Mouse (Mus musculus) neural tube, embryonic 12.5 days (tissue): ENCODE measurements around the gene Nfs1. TPM values are rescaled to one million over a fixed set of nuclear protein-coding genes. Genes with fewer than 3 reads are reported as not detected.
"Not testable (repeated sequence)": the region's sequence is repeated elsewhere in the genome, so short reads cannot be mapped to it uniquely, and the experiment has no call there.

Experiments
- ATAC-seq: fragments of 200-750 bp; cut with Nextera tagmentation; 2 replicates; pipeline ENCODE4 v1.8.0; 2017; ENCODE audit warnings: low read depth, mild to moderate bottlenecking, moderate TSS enrichment, moderate library complexity; ENCODE audit not compliant: low FRiP score
- H3K27ac ChIP-seq: fragments of 300-500 bp; sonication (generic); 2 replicates; pipeline ENCODE4 v1.5.1; 2016
- H3K27me3 ChIP-seq: fragments of 300-500 bp; sonication (generic); replicated peaks from 2 replicates; pipeline ENCODE4 v1.6.1; 2016; ENCODE audit warnings: mild to moderate bottlenecking
- H3K36me3 ChIP-seq: fragments of 300-500 bp; sonication (generic); 2 replicates; pipeline ENCODE4 v1.6.1; 2016; ENCODE audit warnings: mild to moderate bottlenecking
- H3K4me1 ChIP-seq: fragments of 300-500 bp; sonication (generic); 2 replicates; pipeline ENCODE4 v1.6.1; 2016
- H3K4me2 ChIP-seq: fragments of 300-500 bp; sonication (generic); replicated peaks from 2 replicates; pipeline ENCODE4 v1.6.1; 2016; ENCODE audit warnings: mild to moderate bottlenecking
- H3K4me3 ChIP-seq: fragments of 300-500 bp; sonication (generic); 2 replicates; pipeline ENCODE4 v1.5.1; 2016
- H3K9ac ChIP-seq: fragments of 300-500 bp; sonication (generic); 2 replicates; pipeline ENCODE4 v1.6.1; 2016; ENCODE audit warnings: mild to moderate bottlenecking
- H3K9me3 ChIP-seq: fragments of 300-500 bp; sonication (generic); 2 replicates; pipeline ENCODE4 v1.6.1; 2016; ENCODE audit warnings: mild to moderate bottlenecking
- WGBS: fragments of 180-500 bp; shearing (Covaris S2); methylation state at CpG from one replicate; pipeline ENCODE4 v1.1.7; 2016; 5-methylcytosine and 5-hydroxymethylcytosine counted together
- polyA plus RNA-seq: library from polyadenylated mRNA; unstranded; fragments of >200 nt; fragmentation: Nextera tagmentation; extraction: Ambion mirVana; gene quantifications from 2 replicates; pipeline ENCODE4 v1.2.1, GENCODE M21; 2016

Nfs1 gene
- polyA plus RNA-seq = 34.4 and 34.6 TPM in 2 replicates

GRCm38 (mm10) chr2:156143953-156144724, at the start of gene Nfs1, which contains the start of gene Romo1:
Gene Nfs1 (minus strand): TSS chr2:156144186.
Gene Romo1 (plus strand): TSS chr2:156144039.
- Histone ChIP-seq H3K4me3 (peak within 1 kb of the TSS; percentile 75), H3K4me1 (peaks cover 12% of the 10 kb centered on the region), H3K36me3 (peaks cover 29% of the 10 kb centered on the region), H3K9me3 (no peaks in the 10 kb centered on the region), H3K9ac (peak within 1 kb of the TSS; percentile 81), H3K27ac (peak within 1 kb of the TSS; percentile 86), H3K4me2 (peak within 1 kb of the TSS; percentile 74), H3K27me3 (no peaks in the 10 kb centered on the region)
- WGBS = under 1% methylated on average over 70 of the region's 70 CpGs
- ATAC-seq = peak; percentile 99

GRCm38 (mm10) chr2:156193066-156193862, 49.3 kb upstream of the Nfs1 start:
- Histone ChIP-seq H3K4me3 (no peak overlapping the region), H3K9me3 (no peaks in the 10 kb centered on the region), H3K4me2 (no peak overlapping the region), H3K4me1 (peaks cover 15% of the 10 kb centered on the region), H3K27me3 (no peaks in the 10 kb centered on the region), H3K36me3 (no peaks in the 10 kb centered on the region), H3K27ac (no peak overlapping the region), H3K9ac (no peak overlapping the region)
- 81% methylated on average over 3 of the region's 3 CpGs for WGBS
- ATAC-seq = no peak

- Histone ChIP-seq H3K9ac (no peak overlapping the region), H3K4me1 (0 out of 2 replicates have a peak, but pooled peaks cover 5% of the 10 kb centered on the region), H3K27ac (no peak overlapping the region), H3K4me2 (no peak overlapping the region), H3K36me3 (no peaks in the 10 kb centered on the region), H3K4me3 (no peak overlapping the region), H3K27me3 (no peaks in the 10 kb centered on the region), H3K9me3 (no peaks in the 10 kb centered on the region)
- ATAC-seq = no peak
- WGBS = 69% methylated on average over 2 of the region's 2 CpGs
Measured at GRCm38 (mm10) chr2:156192068-156192467, 48.1 kb upstream of the Nfs1 start.

GRCm38 (mm10) chr2:156191540-156191939, 47.6 kb upstream of the Nfs1 start:
- ATAC-seq = no peak
- no peak overlapping the region for H3K27ac ChIP-seq
- no peak overlapping the region for H3K9ac ChIP-seq
- no peak overlapping the region for H3K4me3 ChIP-seq
- H3K4me1 ChIP-seq = 0 out of 2 replicates have a peak, but pooled peaks cover 5% of the 10 kb centered on the region
- 95% methylated on average over 2 of the region's 2 CpGs for WGBS
- no peaks in the 10 kb centered on the region for H3K9me3 ChIP-seq
- no peaks in the 10 kb centered on the region for H3K36me3 ChIP-seq
- H3K4me2 ChIP-seq = no peak overlapping the region
- H3K27me3 ChIP-seq = no peaks in the 10 kb centered on the region

DNA sequence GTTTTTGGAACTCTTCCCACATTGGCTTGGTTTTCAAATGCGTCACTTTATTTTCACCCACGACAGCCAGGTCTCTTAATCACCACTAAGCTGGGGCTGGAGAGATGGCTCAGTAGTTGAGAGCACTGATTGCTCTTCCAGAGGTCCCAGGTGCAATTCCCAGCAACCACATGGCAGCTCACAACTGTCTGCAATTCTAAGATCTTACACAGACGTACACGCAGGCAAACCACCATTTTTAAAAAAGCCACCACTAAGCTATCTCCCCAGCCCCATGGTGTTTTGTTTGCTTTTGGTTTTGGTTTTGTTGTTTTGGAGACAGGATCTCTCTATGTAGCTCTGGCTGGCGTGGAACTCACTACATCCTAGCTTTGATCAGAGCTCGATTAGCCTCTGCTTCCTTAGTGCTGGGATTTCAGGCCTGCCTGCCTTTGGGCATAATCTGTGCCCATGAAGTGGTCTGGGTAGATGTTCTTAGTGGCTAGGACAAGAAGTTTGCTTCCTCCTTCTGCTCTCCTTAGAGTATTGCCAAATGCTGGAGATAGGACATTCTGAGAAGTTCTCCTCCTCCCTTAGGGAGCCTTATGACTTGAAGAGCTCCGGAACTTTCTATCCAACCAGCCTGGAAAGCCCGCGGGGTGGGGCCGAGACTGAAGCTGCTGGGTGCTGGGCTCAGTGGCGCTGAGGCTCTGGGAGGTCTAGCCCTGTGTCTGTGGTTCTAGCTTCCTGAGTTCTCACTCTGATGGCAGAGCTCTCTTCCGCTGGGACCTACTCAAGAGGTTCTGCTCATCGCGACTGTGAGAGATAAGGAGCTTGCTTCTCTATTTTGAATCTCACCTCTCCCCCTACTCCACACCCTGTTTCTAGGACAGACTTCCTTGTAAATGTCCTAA, 46.3 kb upstream of the Nfs1 start:
- H3K4me1 ChIP-seq = no peaks in the 10 kb centered on the region
- WGBS = 88% methylated on average over 14 of the region's 14 CpGs

GRCm38 (mm10) chr2:156189241-156189640, 45.3 kb upstream of the Nfs1 start:
- not testable (repeated sequence) for H3K27ac ChIP-seq, H3K27me3 ChIP-seq, H3K4me3 ChIP-seq, ATAC-seq, H3K9me3 ChIP-seq, H3K4me1 ChIP-seq, H3K36me3 ChIP-seq, H3K9ac ChIP-seq, H3K4me2 ChIP-seq
- WGBS = 87% methylated on average over 7 of the region's 7 CpGs

More for the DNA sequence above, 46.3 kb upstream of the Nfs1 start:
- Histone ChIP-seq H3K27ac (no peak overlapping the region), H3K36me3 (no peaks in the 10 kb centered on the region), H3K4me3 (no peak overlapping the region), H3K9me3 (no peaks in the 10 kb centered on the region), H3K4me2 (no peak overlapping the region), H3K9ac (no peak overlapping the region), H3K27me3 (no peaks in the 10 kb centered on the region)
- ATAC-seq = no peak

GRCm38 (mm10) chr2:156181592-156181991, 37.6 kb upstream of the Nfs1 start:
- H3K27me3 ChIP-seq = no peaks in the 10 kb centered on the region
- WGBS = 79% methylated on average over 2 of the region's 2 CpGs
- no peak overlapping the region for H3K4me3 ChIP-seq
- no peak for ATAC-seq
- no peak overlapping the region for H3K27ac ChIP-seq
- H3K9me3 ChIP-seq = no peaks in the 10 kb centered on the region
- peaks cover 15% of the 10 kb centered on the region for H3K36me3 ChIP-seq
- no peak overlapping the region for H3K9ac ChIP-seq
- peak overlapping the region; percentile 61; the same call in 1 of the 2 replicates for H3K4me2 ChIP-seq
- H3K4me1 ChIP-seq = peaks cover 21% of the 10 kb centered on the region

DNA sequence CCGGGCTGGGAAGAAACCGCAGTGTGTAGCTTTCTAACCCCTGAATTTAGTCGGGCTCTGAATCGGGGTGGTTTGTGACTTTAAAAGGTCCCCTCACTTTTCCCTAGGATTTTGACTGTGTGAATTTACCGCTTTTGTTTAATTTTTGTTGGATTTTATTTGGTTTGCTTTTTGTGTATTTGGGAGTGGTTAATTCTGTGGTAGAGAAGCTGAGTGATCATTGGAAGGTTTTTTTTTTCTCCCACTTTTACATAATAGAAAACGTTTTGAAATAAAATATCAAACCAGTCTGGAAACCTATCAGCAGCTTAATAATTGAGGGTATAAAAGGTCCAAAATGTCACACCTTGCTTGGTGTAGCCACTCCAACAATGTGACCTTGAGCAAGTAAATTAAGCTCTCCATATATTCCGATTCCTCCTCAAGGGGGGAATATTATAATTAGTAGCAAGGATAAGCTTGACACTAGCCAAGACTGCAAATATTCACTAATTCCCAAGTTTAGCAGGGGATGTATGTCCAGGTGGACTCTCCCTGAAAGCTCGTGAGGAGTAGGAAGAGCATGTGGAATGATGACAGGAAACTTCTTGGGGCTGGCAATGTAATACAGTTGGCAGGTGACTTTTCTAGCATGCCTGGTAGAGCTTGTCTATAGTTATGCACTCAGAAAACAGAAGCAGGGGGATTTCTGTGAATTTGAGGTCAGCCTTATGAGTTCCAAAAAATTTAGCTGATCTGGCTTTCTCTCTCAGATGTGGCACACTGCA, 37.0 kb upstream of the Nfs1 start:
- Histone ChIP-seq H3K27me3 (no peaks in the 10 kb centered on the region), H3K9me3 (no peaks in the 10 kb centered on the region), H3K4me2 (peak overlapping the region; percentile 61), H3K27ac (peak overlapping the region; percentile 94), H3K9ac (peak overlapping the region; percentile 74), H3K36me3 (peaks cover 17% of the 10 kb centered on the region), H3K4me3 (peak overlapping the region; percentile 99), H3K4me1 (peaks cover 21% of the 10 kb centered on the region)
- WGBS = 21% methylated on average over 8 of the region's 8 CpGs
- ATAC-seq = no peak

DNA sequence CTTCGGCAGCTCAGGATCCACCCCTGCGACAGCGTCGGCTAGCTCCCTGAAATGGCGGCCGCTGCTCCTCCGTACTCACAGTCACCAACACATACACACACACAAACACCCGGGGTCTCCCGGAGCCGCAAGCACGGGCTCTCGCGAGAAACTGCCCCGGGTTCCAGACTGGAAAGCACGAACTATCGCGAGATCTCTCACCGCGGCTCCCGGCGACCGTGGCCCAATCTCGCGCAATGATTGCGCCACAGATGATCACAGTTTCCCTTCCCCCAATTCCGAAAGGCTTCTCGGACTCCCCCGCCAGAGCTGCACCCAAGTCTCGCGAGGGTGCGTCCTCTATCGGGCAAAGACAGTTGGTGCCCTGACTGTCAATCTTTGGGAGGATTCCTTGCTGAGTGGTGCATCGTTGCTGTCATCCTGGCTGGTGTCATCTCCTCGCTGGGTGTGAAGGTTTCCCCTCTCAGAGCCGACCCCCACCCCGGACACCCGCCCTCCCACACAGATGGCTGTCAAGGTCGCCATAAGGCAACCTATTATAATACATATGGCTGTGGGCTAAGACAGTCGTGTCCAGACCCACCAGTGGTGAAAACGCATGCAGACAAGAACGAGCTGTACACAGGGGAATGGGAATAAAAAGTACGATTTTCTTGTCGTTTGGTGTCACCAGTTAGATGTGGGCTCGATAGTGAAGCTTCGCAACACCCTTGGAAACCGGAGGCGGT, 36.3 kb upstream of the Nfs1 start, which contains the start of gene Rbm39:
Gene Rbm39, minus strand, starts transcription at position 145 of the 728 bp plus-strand sequence.
- peaks cover 21% of the 10 kb centered on the region for H3K36me3 ChIP-seq
- no peaks in the 10 kb centered on the region for H3K9me3 ChIP-seq
- H3K27me3 ChIP-seq = no peaks in the 10 kb centered on the region
- peak; percentile 98 for ATAC-seq
- H3K27ac ChIP-seq = peak within 1 kb of the TSS; percentile 94
- H3K4me3 ChIP-seq = peak within 1 kb of the TSS; percentile 99
- under 1% methylated on average over 47 of the region's 47 CpGs for WGBS
- H3K9ac ChIP-seq = peak within 1 kb of the TSS; percentile 100
- peak within 1 kb of the TSS; percentile 88 for H3K4me2 ChIP-seq
- H3K4me1 ChIP-seq = peaks cover 21% of the 10 kb centered on the region

GRCm38 (mm10) chr2:156179796-156180093, 35.8 kb upstream of the Nfs1 start:
- H3K4me2 ChIP-seq = peak overlapping the region; percentile 88; the same call in 1 of the 2 replicates

More at GRCm38 (mm10) chr2:156179796-156180093, 35.8 kb upstream of the Nfs1 start:
- Histone ChIP-seq H3K4me3 (peak overlapping the region; percentile 99), H3K27ac (peak overlapping the region; percentile 91), H3K4me1 (peaks cover 21% of the 10 kb centered on the region), H3K36me3 (peaks cover 23% of the 10 kb centered on the region), H3K9ac (peak overlapping the region; percentile 100), H3K9me3 (no peaks in the 10 kb centered on the region), H3K27me3 (no peaks in the 10 kb centered on the region)
- under 1% methylated on average over 41 of the region's 41 CpGs for WGBS
- ATAC-seq = no peak; the same call in 1 of the 2 replicates
